7 mouse cellular contexts compared by ENCODE assay signal in the genomic region with DNA sequence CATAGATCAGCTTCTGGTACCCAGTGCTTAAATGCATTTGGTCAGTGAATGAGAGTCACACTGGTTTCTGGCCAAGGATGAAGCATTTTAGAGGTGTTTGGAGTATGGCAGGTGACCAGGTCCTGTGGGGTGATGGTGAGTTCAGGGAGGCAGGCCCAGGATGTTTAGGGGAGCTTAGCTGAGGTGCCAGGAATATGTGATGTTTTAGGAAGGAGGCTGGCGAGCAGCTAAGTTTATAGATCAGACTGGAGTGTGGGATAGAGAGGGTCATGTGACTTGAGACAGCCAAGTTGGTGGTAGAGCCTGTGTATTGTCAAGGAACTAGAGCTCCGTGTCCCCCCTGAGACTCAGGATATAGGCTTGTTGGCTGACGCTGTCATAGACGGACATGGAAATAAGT. TPM values are rescaled to one million over a fixed set of nuclear protein-coding genes. Genes with fewer than 3 reads are reported as not detected.
DNase-seq lines count a peak whose midpoint lies in the region; ATAC-seq and TF ChIP-seq lines count a peak whose summit lies in the region.

No protein-coding gene starts in this region.

- H3K27ac ChIP-seq in lung, postnatal 0 days (ENCODE audit: low read length) = no peak overlapping the region
- H3K27ac ChIP-seq in forebrain, embryonic 10.5 days = no peak overlapping the region
- no peak overlapping the region for H3K27ac ChIP-seq in limb, embryonic 11.5 days (replicated peaks; ENCODE audit: low read depth, low read length)
- no peak overlapping the region for H3K27ac ChIP-seq in stomach, embryonic 15.5 days

- peak overlapping the region; percentile 86 for H3K4me3 ChIP-seq in lung, postnatal 0 days (ENCODE audit: low read depth, low read length)
- peak overlapping the region; percentile 88 for H3K4me3 ChIP-seq in forebrain, embryonic 10.5 days
- H3K4me3 ChIP-seq in limb, embryonic 11.5 days (ENCODE audit: low read depth, low read length) = peak overlapping the region; percentile 64; the same call in 1 of the 2 replicates
- peak overlapping the region; percentile 85 for H3K4me3 ChIP-seq in stomach, embryonic 15.5 days (replicated peaks)

- TF ChIP-seq CTCF in lung, postnatal 0 days (IDR thresholded peaks at IDR 0.05) = no peak

- H3K9ac ChIP-seq in lung, postnatal 0 days (replicated peaks; ENCODE audit: low read depth) = no peak overlapping the region
- H3K9ac ChIP-seq in limb, embryonic 11.5 days (ENCODE audit: low read length) = no peak overlapping the region
- peak overlapping the region; percentile 84; the same call in 1 of the 2 replicates for H3K9ac ChIP-seq in stomach, embryonic 15.5 days

- H3K4me1 ChIP-seq in lung, postnatal 0 days (ENCODE audit: insufficient read depth, low read depth, low read length) = peaks cover 13% of the 10 kb centered on the region; the same call in 1 of the 2 replicates
- peaks cover 41% of the 10 kb centered on the region for H3K4me1 ChIP-seq in forebrain, embryonic 10.5 days
- H3K4me1 ChIP-seq in limb, embryonic 11.5 days (ENCODE audit: control insufficient read depth, insufficient read depth, low read length) = peaks cover 12% of the 10 kb centered on the region
- peaks cover 19% of the 10 kb centered on the region for H3K4me1 ChIP-seq in stomach, embryonic 15.5 days

- no peaks in the 10 kb centered on the region for H3K36me3 ChIP-seq in lung, postnatal 0 days (ENCODE audit: insufficient read depth, low read length)
- H3K36me3 ChIP-seq in forebrain, embryonic 10.5 days (replicated peaks) = peaks cover 21% of the 10 kb centered on the region
- peaks cover 2% of the 10 kb centered on the region for H3K36me3 ChIP-seq in limb, embryonic 11.5 days (ENCODE audit: control insufficient read depth, insufficient read depth, low read length)
- 0 out of 2 replicates have a peak, but pooled peaks cover under 1% of the 10 kb centered on the region for H3K36me3 ChIP-seq in stomach, embryonic 15.5 days

- no peaks in the 10 kb centered on the region for H3K27me3 ChIP-seq in lung, postnatal 0 days (replicated peaks; ENCODE audit: insufficient read depth, low read length)
- H3K27me3 ChIP-seq in forebrain, embryonic 10.5 days (ENCODE audit: poor library complexity, severe bottlenecking) = no peaks in the 10 kb centered on the region
- no peaks in the 10 kb centered on the region for H3K27me3 ChIP-seq in limb, embryonic 11.5 days (ENCODE audit: control insufficient read depth, insufficient read depth, low read length)
- no peaks in the 10 kb centered on the region for H3K27me3 ChIP-seq in stomach, embryonic 15.5 days (replicated peaks)

- H3K9me3 ChIP-seq in lung, postnatal 0 days (ENCODE audit: low read length) = no peaks in the 10 kb centered on the region
- H3K9me3 ChIP-seq in forebrain, embryonic 10.5 days = no peaks in the 10 kb centered on the region
- H3K9me3 ChIP-seq in limb, embryonic 11.5 days (ENCODE audit: control insufficient read depth, low read length) = no peaks in the 10 kb centered on the region
- H3K9me3 ChIP-seq in stomach, embryonic 15.5 days = no peaks in the 10 kb centered on the region

- H3K4me2 ChIP-seq in lung, postnatal 0 days (replicated peaks; ENCODE audit: low read depth, low read length) = peak overlapping the region; percentile 88
- H3K4me2 ChIP-seq in limb, embryonic 11.5 days (ENCODE audit: low read depth, severe bottlenecking) = peak overlapping the region; percentile 76
- peak overlapping the region; percentile 65 for H3K4me2 ChIP-seq in stomach, embryonic 15.5 days

- ATAC-seq in lung, postnatal 0 days = no peak
- no peak for ATAC-seq in limb, embryonic 11.5 days (ENCODE audit: insufficient number of reproducible peaks, low FRiP score, low TSS enrichment, low read depth)
- no peak for ATAC-seq in stomach, embryonic 15.5 days (ENCODE audit: insufficient read depth, low FRiP score, low read depth)

- DNase-seq in lung, postnatal 0 days (ENCODE audit: low spot score) = no peak
- no peak for DNase-seq in lung, postnatal 14 days
- no peak for DNase-seq in forebrain, embryonic 10.5 days (ENCODE audit: extremely low spot score, low spot score)
- DNase-seq in limb, embryonic 11.5 days (ENCODE audit: low spot score) = no peak
- DNase-seq in frontal cortex, adult 2 months (ENCODE audit: extremely low spot score in 1 of 2, low spot score in 1 of 2) = no peak
- DNase-seq in urinary bladder, postnatal 4 days (ENCODE audit: low spot score in 2 of 2) = no peak

- no peak for TF ChIP-seq EP300 in lung, postnatal 0 days (IDR thresholded peaks at IDR 0.05)

- WGBS in lung, postnatal 0 days = 19% methylated on average over 4 of the region's 4 CpGs
- 85% methylated on average over 4 of the region's 4 CpGs for whole genome bisulfite sequencing in forebrain, embryonic 10.5 days
- WGBS in limb, embryonic 11.5 days = 72% methylated on average over 4 of the region's 4 CpGs
- whole genome bisulfite sequencing in stomach, embryonic 15.5 days = 48% methylated on average over 4 of the region's 4 CpGs

RNA-seq across cellular contexts. Expression of gene Rab35, which starts 1.4 kb away (rescaled TPM):
- polyA plus RNA-seq in lung, postnatal 0 days (2015; fragmentation: Nextera tagmentation; extraction: Ambion mirVana) = 19.5 and 20.1 TPM in 2 replicates
- 11.2 and 12.4 TPM in 2 replicates for polyA plus RNA-seq in forebrain, embryonic 10.5 days (2016; fragmentation: Nextera tagmentation; extraction: Ambion mirVana)
- polyA plus RNA-seq in limb, embryonic 11.5 days (2014; fragmentation: Nextera tagmentation; extraction: Ambion mirVana) = 17.0 and 17.9 TPM in 2 replicates
- polyA plus RNA-seq in stomach, embryonic 15.5 days (2015; fragmentation: Nextera tagmentation; extraction: Ambion mirVana) = 16.3 and 16.7 TPM in 2 replicates
- 83.5 and 83.6 TPM in 2 replicates for polyA plus RNA-seq in frontal cortex, adult 2 months (2012; rRNA removed)
